Mouse (Mus musculus) left cerebral cortex, adult 2 months (tissue): ENCODE data around the gene Gpx7. TPM values are rescaled to one million over a fixed set of nuclear protein-coding genes. Genes with fewer than 3 reads are reported as not detected.

Experiments used
- DNase-seq, 2 experiments: peaks; one replicate each; pipeline ENCODE4 v3.0.0; 2021 to 2022; ENCODE audit warnings: low spot score in 2 of 2, mixed read lengths in 1 of 2; ENCODE audit errors: extremely low spot score in 1 of 2
- H3K27ac ChIP-seq: fragments of 200-600 bp; 2 replicates; pipeline ENCODE4 v1.8.1; 2022
- H3K4me3 ChIP-seq: fragments of 200-600 bp; 2 replicates; pipeline ENCODE4 v1.8.1; 2022
- CTCF ChIP-seq: fragments of 200-600 bp; IDR thresholded peaks from 2 replicates; pipeline ENCODE4 v1.8.1; 2022; ENCODE audit warnings: antibody characterized with exemption, mild to moderate bottlenecking, moderate library complexity
- intact Hi-C: fragments of 180-260 bp; cut with DNase I; formaldehyde crosslinking; loops from one replicate; pipeline ENCODE4 v1.15.1; 2025
- total RNA-seq, 2 experiments: library from RNA; stranded (reverse); gene quantifications; 2 replicates each; pipeline ENCODE4 v1.2.3; 2021

Gpx7 gene
- total RNA-seq, 2 experiments from 2014 or later, result 4.7 to 4.8 TPM

- intact Hi-C loops, result no loop called here
- Histone ChIP-seq H3K27ac (no peak overlapping the region), H3K4me3 (peak overlapping the region; percentile 49)
- TF ChIP-seq CTCF, result no peak
- no peak for DNase-seq
These were observed 19.7 kb downstream of the Gpx7 start for GRCm38 (mm10) chr4:108387106-108387505.

- Histone ChIP-seq H3K4me3 (no peak overlapping the region), H3K27ac (no peak overlapping the region)
- DNase-seq, result no peak
- intact Hi-C loops, result no loop called here
- no peak for TF ChIP-seq CTCF
These were observed 20.7 kb downstream of the Gpx7 start for GRCm38 (mm10) chr4:108386087-108386486.

- H3K4me3 ChIP-seq, result peak within 1 kb of the TSS; percentile 28
- no peak for TF ChIP-seq CTCF
- no peak for DNase-seq
- intact Hi-C loops, result no loop called here
- H3K27ac ChIP-seq, result no peak within 1 kb of the TSS
These were observed 23.5 kb downstream of the Gpx7 start, which contains the start of gene Shisal2a for GRCm38 (mm10) chr4:108383183-108383714. Gene Shisal2a (minus strand): TSS chr4:108383349.

GRCm38 (mm10) chr4:108380146-108380545 lies 26.6 kb downstream of the Gpx7 start:
- TF ChIP-seq CTCF, result no peak
- intact Hi-C loops, result no loop called here
- H3K27ac ChIP-seq, result no peak overlapping the region

GRCm38 (mm10) chr4:108379476-108379875 lies 27.3 kb downstream of the Gpx7 start:
- no peak for TF ChIP-seq CTCF
- Histone ChIP-seq H3K27ac (no peak overlapping the region), H3K4me3 (no peak overlapping the region)
- no peak for DNase-seq
- intact Hi-C loops, result no loop called here

More at GRCm38 (mm10) chr4:108380146-108380545, 26.6 kb downstream of the Gpx7 start:
- H3K4me3 ChIP-seq, result no peak overlapping the region
- DNase-seq, result no peak

- H3K27ac ChIP-seq, result no peak overlapping the region
- no peak overlapping the region for H3K4me3 ChIP-seq
- DNase-seq, result no peak
- no peak for TF ChIP-seq CTCF
- intact Hi-C loops, result no loop called here
These were observed 34.6 kb downstream of the Gpx7 start for GRCm38 (mm10) chr4:108372166-108372565.

GRCm38 (mm10) chr4:108371421-108371820 lies 35.3 kb downstream of the Gpx7 start:
- H3K4me3 ChIP-seq, result no peak overlapping the region
- H3K27ac ChIP-seq, result no peak overlapping the region
- intact Hi-C loops, result no loop called here
- TF ChIP-seq CTCF, result no peak
- DNase-seq, result no peak

- no peak for TF ChIP-seq CTCF
- Histone ChIP-seq H3K27ac (no peak overlapping the region), H3K4me3 (no peak overlapping the region)
- DNase-seq, result no peak
- intact Hi-C loops, result no loop called here
These were observed 36.4 kb downstream of the Gpx7 start for GRCm38 (mm10) chr4:108370409-108370808.

- intact Hi-C loops, result loop anchor here (5.0 kb wide), 1 partner anchor 78 kb away; no protein-coding TSS in a partner anchor
- Histone ChIP-seq H3K4me3 (no peak overlapping the region), H3K27ac (no peak overlapping the region)
- TF ChIP-seq CTCF, result no peak
- DNase-seq, result no peak
These were observed 37.5 kb downstream of the Gpx7 start for GRCm38 (mm10) chr4:108369254-108369653.

- no peak for DNase-seq
- intact Hi-C loops, result no loop called here
- Histone ChIP-seq H3K27ac (no peak overlapping the region), H3K4me3 (no peak overlapping the region)
- no peak for TF ChIP-seq CTCF
These were observed 42.7 kb downstream of the Gpx7 start for GRCm38 (mm10) chr4:108364111-108364476.

- DNase-seq, result no peak
- Histone ChIP-seq H3K4me3 (no peak overlapping the region), H3K27ac (no peak overlapping the region)
- intact Hi-C loops, result no loop called here
- no peak for TF ChIP-seq CTCF
These were observed 43.2 kb downstream of the Gpx7 start for GRCm38 (mm10) chr4:108363355-108364110.

- TF ChIP-seq CTCF, result no peak
These were observed 44.2 kb downstream of the Gpx7 start for GRCm38 (mm10) chr4:108362321-108363261.

More at GRCm38 (mm10) chr4:108362321-108363261, 44.2 kb downstream of the Gpx7 start:
- Histone ChIP-seq H3K4me3 (no peak overlapping the region), H3K27ac (no peak overlapping the region)
- intact Hi-C loops, result no loop called here
- no peak for DNase-seq
